Mouse (Mus musculus): ENCODE results near the gene Ddb2. TPM values are rescaled to one million over a fixed set of nuclear protein-coding genes. Genes with fewer than 3 reads are reported as not detected.

Ddb2 gene
- polyA plus RNA-seq, 1 experiment from 2014 or later: 13.6 TPM

- H3K4me2 ChIP-seq (ENCODE audit: low read length): peak overlapping the region; percentile 93
- WGBS: under 1% methylated on average over 52 of the region's 52 CpGs
- H3K4me1 ChIP-seq (replicated peaks; ENCODE audit: insufficient read depth, low read length): peaks cover 11% of the 10 kb centered on the region
- peak overlapping the region; percentile 86 for H3K27ac ChIP-seq
- no peaks in the 10 kb centered on the region for H3K9me3 ChIP-seq (replicated peaks; ENCODE audit: low read length)
- 0 out of 2 replicates have a peak, but pooled peaks cover 8% of the 10 kb centered on the region for H3K36me3 ChIP-seq (ENCODE audit: insufficient read depth, low read length)
- no peak for TF ChIP-seq CTCF (IDR thresholded peaks at IDR 0.05; ENCODE audit: low read depth)
- DNase-seq (ENCODE audit: low spot score) (peak; percentile 18), ATAC-seq (replicated peaks; ENCODE audit: low FRiP score, low read depth) (peak; percentile 66)
- peak overlapping the region; percentile 72 for H3K9ac ChIP-seq (ENCODE audit: low read depth, low read length)
- H3K27me3 ChIP-seq (ENCODE audit: insufficient read depth, low read length): no peaks in the 10 kb centered on the region
- peak overlapping the region; percentile 71 for H3K4me3 ChIP-seq (replicated peaks; ENCODE audit: low read depth, low read length)
Measured at GRCm38 (mm10) chr2:91256256-91257125, 19.7 kb upstream of the Ddb2 start.

- under 1% methylated on average over 27 of the region's 27 CpGs for WGBS
- no peak for TF ChIP-seq CTCF (IDR thresholded peaks at IDR 0.05; ENCODE audit: low read depth)
Measured at GRCm38 (mm10) chr2:91255661-91256150, 18.9 kb upstream of the Ddb2 start, which contains the start of gene Pacsin3. Gene Pacsin3, plus strand, starts transcription at chr2:91255954.

DNA sequence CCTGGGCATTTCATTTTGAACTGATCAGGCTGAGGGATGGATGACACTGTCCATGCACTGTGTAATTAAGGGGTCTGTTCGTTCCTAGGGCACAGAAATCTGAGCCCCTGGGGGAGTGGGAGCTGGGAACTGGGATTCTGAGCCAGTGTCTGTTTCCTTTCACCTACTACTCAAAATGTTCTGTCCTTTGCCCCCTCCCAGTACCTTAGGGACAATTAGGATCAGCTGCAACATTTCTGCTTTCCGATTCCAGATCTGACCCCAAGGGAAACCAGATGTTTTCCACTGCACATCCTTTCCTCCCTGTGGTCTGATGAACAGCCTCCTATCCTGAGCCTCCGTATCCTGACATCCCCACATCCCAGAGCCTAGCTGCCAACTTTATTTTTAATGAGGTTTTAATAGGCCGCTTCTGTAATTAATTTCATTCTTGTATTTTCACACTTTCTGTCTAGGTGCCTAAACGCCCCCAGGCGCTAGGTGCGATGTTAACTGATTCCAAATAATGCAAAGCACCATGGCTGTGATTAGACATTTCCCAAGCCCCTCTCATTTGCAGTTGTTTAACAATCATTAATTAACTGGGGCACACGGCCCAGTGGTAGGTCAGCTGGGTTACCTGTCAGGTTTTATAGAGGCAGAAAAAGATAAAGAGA lies 18.1 kb upstream of the Ddb2 start:
- whole genome bisulfite sequencing: 24% methylated on average over 8 of the region's 8 CpGs
- no peak for DNase-seq (ENCODE audit: low spot score)
- H3K4me2 ChIP-seq (ENCODE audit: low read length): no peak overlapping the region
- ATAC-seq (replicated peaks; ENCODE audit: low FRiP score, low read depth): no peak
- no peak overlapping the region for H3K9ac ChIP-seq (ENCODE audit: low read depth, low read length)
- TF ChIP-seq CTCF (IDR thresholded peaks at IDR 0.05; ENCODE audit: low read depth): no peak
- H3K4me1 ChIP-seq (replicated peaks; ENCODE audit: insufficient read depth, low read length): peaks cover 11% of the 10 kb centered on the region
- H3K27ac ChIP-seq: no peak overlapping the region
- no peaks in the 10 kb centered on the region for H3K36me3 ChIP-seq (ENCODE audit: insufficient read depth, low read length)
- H3K27me3 ChIP-seq (ENCODE audit: insufficient read depth, low read length): no peaks in the 10 kb centered on the region
- no peaks in the 10 kb centered on the region for H3K9me3 ChIP-seq (replicated peaks; ENCODE audit: low read length)
- H3K4me3 ChIP-seq (replicated peaks; ENCODE audit: low read depth, low read length): no peak overlapping the region

More at GRCm38 (mm10) chr2:91255661-91256150, 18.9 kb upstream of the Ddb2 start, which contains the start of gene Pacsin3:
- Histone ChIP-seq H3K27me3 (ENCODE audit: insufficient read depth, low read length) (no peaks in the 10 kb centered on the region), H3K4me2 (ENCODE audit: low read length) (peak within 1 kb of the TSS; percentile 93), H3K27ac (peak within 1 kb of the TSS; percentile 86), H3K36me3 (ENCODE audit: insufficient read depth, low read length) (0 out of 2 replicates have a peak, but pooled peaks cover 3% of the 10 kb centered on the region), H3K4me3 (replicated peaks; ENCODE audit: low read depth, low read length) (peak within 1 kb of the TSS; percentile 71), H3K4me1 (replicated peaks; ENCODE audit: insufficient read depth, low read length) (peaks cover 11% of the 10 kb centered on the region), H3K9ac (ENCODE audit: low read depth, low read length) (peak within 1 kb of the TSS; percentile 72), H3K9me3 (replicated peaks; ENCODE audit: low read length) (no peaks in the 10 kb centered on the region)
- ATAC-seq (replicated peaks; ENCODE audit: low FRiP score, low read depth): no peak; the same call in 1 of the 2 replicates
- DNase-seq (ENCODE audit: low spot score): peak; percentile 42

DNA sequence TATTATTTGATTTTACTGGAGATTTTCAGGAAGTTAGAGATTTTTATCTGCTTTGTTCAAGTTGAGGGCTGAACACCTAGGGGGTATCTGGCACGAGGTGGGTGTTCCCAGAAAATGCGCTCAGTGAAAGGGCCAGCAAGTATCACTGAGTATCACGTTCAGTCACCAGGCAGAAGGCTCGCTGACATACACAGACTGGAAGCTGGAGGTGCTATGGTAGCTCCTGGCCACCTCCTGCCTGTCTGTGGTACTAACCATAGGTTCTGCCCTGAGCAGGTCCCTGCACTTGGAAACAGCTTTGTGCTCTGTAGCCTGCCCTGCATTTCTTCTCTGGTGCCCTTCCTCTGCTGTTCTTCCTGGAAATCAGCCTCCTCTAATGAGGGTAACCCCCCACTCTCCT lies 15.7 kb upstream of the Ddb2 start:
- 54% methylated on average over 4 of the region's 4 CpGs for WGBS
- H3K9ac ChIP-seq (ENCODE audit: low read depth, low read length): no peak overlapping the region
- no peaks in the 10 kb centered on the region for H3K27me3 ChIP-seq (ENCODE audit: insufficient read depth, low read length)
- H3K4me1 ChIP-seq (replicated peaks; ENCODE audit: insufficient read depth, low read length): peaks cover 7% of the 10 kb centered on the region
- no peak overlapping the region for H3K4me2 ChIP-seq (ENCODE audit: low read length)
- H3K36me3 ChIP-seq (ENCODE audit: insufficient read depth, low read length): no peaks in the 10 kb centered on the region
- H3K27ac ChIP-seq: no peak overlapping the region
- ATAC-seq (replicated peaks; ENCODE audit: low FRiP score, low read depth) (no peak), DNase-seq (ENCODE audit: low spot score) (no peak)
- 0 out of 2 replicates have a peak, but pooled peaks have one; percentile 4 for TF ChIP-seq CTCF (IDR thresholded peaks at IDR 0.05; ENCODE audit: low read depth)
- H3K4me3 ChIP-seq (replicated peaks; ENCODE audit: low read depth, low read length): no peak overlapping the region
- H3K9me3 ChIP-seq (replicated peaks; ENCODE audit: low read length): no peaks in the 10 kb centered on the region

- no peaks in the 10 kb centered on the region for H3K27me3 ChIP-seq (ENCODE audit: insufficient read depth, low read length)
- 69% methylated on average over 4 of the region's 4 CpGs for WGBS
Measured at GRCm38 (mm10) chr2:91252001-91252400, 15.2 kb upstream of the Ddb2 start.

GRCm38 (mm10) chr2:91248366-91248765 lies 11.6 kb upstream of the Ddb2 start:
- DNase-seq (ENCODE audit: low spot score) (no peak), ATAC-seq (replicated peaks; ENCODE audit: low FRiP score, low read depth) (no peak)
- no peak overlapping the region for H3K4me2 ChIP-seq (ENCODE audit: low read length)
- no peak for TF ChIP-seq CTCF (IDR thresholded peaks at IDR 0.05; ENCODE audit: low read depth)
- H3K27ac ChIP-seq: no peak overlapping the region
- H3K36me3 ChIP-seq (ENCODE audit: insufficient read depth, low read length): no peaks in the 10 kb centered on the region
- H3K9me3 ChIP-seq (replicated peaks; ENCODE audit: low read length): no peaks in the 10 kb centered on the region
- H3K27me3 ChIP-seq (ENCODE audit: insufficient read depth, low read length): no peaks in the 10 kb centered on the region
- 81% methylated on average over 4 of the region's 4 CpGs for WGBS
- H3K4me3 ChIP-seq (replicated peaks; ENCODE audit: low read depth, low read length): no peak overlapping the region
- H3K9ac ChIP-seq (ENCODE audit: low read depth, low read length): no peak overlapping the region
- no peaks in the 10 kb centered on the region for H3K4me1 ChIP-seq (replicated peaks; ENCODE audit: insufficient read depth, low read length)

More at GRCm38 (mm10) chr2:91252001-91252400, 15.2 kb upstream of the Ddb2 start:
- Histone ChIP-seq H3K36me3 (ENCODE audit: insufficient read depth, low read length) (no peaks in the 10 kb centered on the region), H3K4me3 (replicated peaks; ENCODE audit: low read depth, low read length) (no peak overlapping the region), H3K4me1 (replicated peaks; ENCODE audit: insufficient read depth, low read length) (0 out of 2 replicates have a peak, but pooled peaks cover 4% of the 10 kb centered on the region), H3K9me3 (replicated peaks; ENCODE audit: low read length) (no peaks in the 10 kb centered on the region), H3K4me2 (ENCODE audit: low read length) (no peak overlapping the region), H3K27ac (no peak overlapping the region), H3K9ac (ENCODE audit: low read depth, low read length) (no peak overlapping the region)
- ATAC-seq (replicated peaks; ENCODE audit: low FRiP score, low read depth): no peak
- no peak for DNase-seq (ENCODE audit: low spot score)
- TF ChIP-seq CTCF (IDR thresholded peaks at IDR 0.05; ENCODE audit: low read depth): no peak

Data from kidney, postnatal 0 days (tissue).